Mouse (Mus musculus) testis, adult 2 months (tissue): ENCODE results near the gene Spsb4.

Experiments
- CTCF ChIP-seq: fragments of 200-500 bp; IDR thresholded peaks from 2 replicates; pipeline ENCODE4 v1.5.1; 2012; ENCODE audit warnings: low read depth, mild to moderate bottlenecking, inconsistent platforms, low read length, moderate library complexity; ENCODE audit not compliant: control insufficient read depth, insufficient read depth, insufficient replicate concordance
- POLR2A ChIP-seq: fragments of 200-500 bp; IDR thresholded peaks from 2 replicates; pipeline ENCODE4 v1.6.1; 2012; ENCODE audit warnings: low read depth, mild to moderate bottlenecking, inconsistent platforms, low read length, moderate library complexity; ENCODE audit not compliant: control insufficient read depth

GRCm38 (mm10) chr9:96893582-96893981, 125.1 kb downstream of the Spsb4 start:
- TF ChIP-seq CTCF (no peak), POLR2A (no peak)
